Mouse (Mus musculus) heart, postnatal 14 days (tissue): Measurements from ENCODE around the gene Klf12. TPM values are rescaled to one million over a fixed set of nuclear protein-coding genes. Genes with fewer than 3 reads are reported as not detected.
"Not testable (repeated sequence)": the region's sequence is repeated elsewhere in the genome, so short reads cannot be mapped to it uniquely, and the experiment has no call there.

Source experiments
- DNase-seq, 2 experiments: peaks; one replicate each; pipeline ENCODE4 v3.0.0; 2021 to 2022
- intact Hi-C: fragments of 180-260 bp; cut with DNase I; formaldehyde crosslinking; loops from one replicate; pipeline ENCODE4 v1.15.1; 2025
- total RNA-seq, 2 experiments: library from RNA; stranded (reverse); gene quantifications; 2 replicates each; pipeline ENCODE4 v1.2.3; 2021

The Klf12 gene
- total RNA-seq, 2 experiments from 2014 or later: 14.9 to 16.7 TPM

DNA sequence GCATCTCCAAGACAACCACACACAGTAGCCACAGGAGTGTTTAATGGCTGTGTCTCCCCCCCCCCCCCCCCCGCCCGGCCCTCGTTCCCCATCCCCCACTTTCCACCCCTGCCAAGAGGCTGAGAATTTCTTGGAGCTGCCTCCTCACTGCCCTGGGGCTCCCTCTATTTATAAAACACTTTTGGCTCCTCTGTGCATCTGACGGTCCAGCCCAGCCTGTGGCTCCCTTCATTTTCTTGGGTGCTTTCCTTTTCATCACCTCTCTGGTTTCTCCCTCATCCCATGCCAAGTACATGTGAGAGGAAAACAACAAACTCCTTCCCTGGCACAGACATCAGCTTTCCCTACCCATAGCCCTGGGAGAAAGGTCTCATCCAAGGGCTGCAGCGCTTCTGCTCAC lies 373.6 kb downstream of the Klf12 start:
- DNase-seq: peak; percentile 8 to 23
- intact Hi-C loops: no loop called here

GRCm38 (mm10) chr14:99900902-99901301 lies 383.6 kb downstream of the Klf12 start:
- intact Hi-C loops: no loop called here
- DNase-seq: no peak

DNA sequence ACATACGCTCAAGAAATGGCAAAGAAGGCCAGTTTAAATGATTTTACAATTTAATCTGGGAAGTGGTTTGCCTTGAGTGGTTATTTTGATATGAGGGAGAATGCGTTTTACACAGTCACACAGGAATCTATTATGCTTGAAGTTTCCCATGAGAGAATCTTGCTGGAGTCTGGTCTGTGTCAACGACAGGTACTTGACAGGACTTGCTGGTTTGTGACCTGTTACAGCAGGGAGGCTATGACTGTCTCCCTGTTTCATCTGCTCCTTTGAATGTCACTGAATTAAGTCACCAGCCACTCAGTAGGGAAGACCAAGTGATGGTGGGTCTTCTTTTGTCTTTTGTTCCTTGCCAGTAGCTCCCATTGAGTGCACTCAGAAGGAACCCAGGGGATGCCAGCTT lies 385.6 kb downstream of the Klf12 start:
- intact Hi-C loops: loop anchor here (10.0 kb wide), 1 partner anchor 604 kb away; the partner anchor contains the start of gene Klf5
- DNase-seq: peak in 1 of 2 experiments; percentile 5

DNA sequence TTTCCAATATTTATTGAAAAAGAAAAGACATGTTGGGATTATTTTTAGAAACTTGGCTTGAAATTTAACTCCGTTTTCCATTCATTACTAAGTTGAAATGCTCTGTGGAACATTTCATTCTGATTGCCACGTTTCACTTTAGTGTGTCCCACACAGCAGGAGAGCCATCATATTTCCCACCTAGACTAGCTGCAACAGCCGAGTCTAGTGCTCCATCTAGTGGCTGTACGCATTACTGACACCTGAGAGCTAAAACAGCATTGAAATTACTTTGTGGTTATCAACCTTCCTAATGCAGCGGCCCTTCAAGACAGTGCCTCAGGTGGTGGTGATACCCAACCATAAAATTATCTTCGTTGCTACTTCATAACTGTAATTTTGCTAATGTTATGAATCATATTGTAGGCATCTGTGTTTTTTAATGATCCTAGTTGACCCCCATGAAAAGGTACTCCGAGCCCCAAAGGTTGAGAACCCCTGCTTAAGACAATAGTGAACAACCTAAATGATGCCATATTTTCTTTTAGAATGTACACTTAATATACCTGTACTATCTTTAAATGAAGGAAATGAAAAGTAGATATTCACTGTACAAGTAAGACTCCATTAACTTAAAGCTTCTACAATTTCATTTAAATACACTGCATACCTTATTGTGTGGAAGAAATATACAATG lies 389.6 kb downstream of the Klf12 start:
- DNase-seq: peak; percentile 57 to 76
- intact Hi-C loops: loop anchor here (1.0 to 10.0 kb wide), 3 partner anchors 53 to 753 kb away; partner anchors contain the start of gene Klf5

DNA sequence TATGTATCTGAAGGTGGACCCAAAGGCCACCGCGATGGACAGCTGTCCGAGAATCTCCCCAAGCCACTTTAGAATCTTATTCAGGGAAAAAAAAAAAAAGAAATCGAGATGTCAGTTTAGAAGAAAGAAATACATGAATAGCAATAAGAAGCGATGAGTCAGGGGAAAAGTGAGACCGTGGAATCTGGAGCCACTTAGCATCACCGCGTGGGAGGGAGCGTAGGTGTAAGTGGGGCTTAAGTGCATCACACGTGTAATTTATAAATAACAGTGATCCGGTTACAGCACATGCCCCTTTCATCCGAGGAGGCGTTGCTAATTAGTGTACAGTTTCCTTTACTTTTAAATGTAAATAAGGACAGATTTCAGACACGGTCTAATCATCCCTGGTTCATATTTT lies 390.4 kb downstream of the Klf12 start:
- no peak for DNase-seq
- intact Hi-C loops: loop anchor here (1.0 to 10.0 kb wide), 3 partner anchors 52 to 752 kb away; partner anchors contain the start of gene Klf5

DNA sequence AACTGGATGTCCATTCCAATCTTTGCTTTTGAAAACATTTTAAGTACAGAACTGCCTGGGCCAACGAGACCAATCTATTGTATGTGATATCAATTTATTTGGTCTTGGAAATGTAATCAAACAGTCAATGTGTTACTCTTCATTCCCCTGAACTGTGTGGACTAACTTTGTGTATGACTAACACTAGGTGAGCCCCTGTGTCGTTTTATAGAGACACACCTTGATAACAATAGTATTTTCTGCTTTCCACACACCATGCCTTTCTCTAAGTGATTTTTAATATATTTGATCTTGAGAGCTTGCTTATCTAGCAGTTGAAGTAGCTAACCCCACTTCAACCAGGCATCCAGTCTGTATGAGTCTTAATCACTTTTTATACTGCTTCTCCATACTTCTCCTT lies 398.0 kb downstream of the Klf12 start:
- intact Hi-C loops: no loop called here
- no peak for DNase-seq

- intact Hi-C loops: no loop called here
- DNase-seq: no peak
Observed at GRCm38 (mm10) chr14:99885562-99885961, 398.9 kb downstream of the Klf12 start.

GRCm38 (mm10) chr14:99885128-99885527 lies 399.4 kb downstream of the Klf12 start:
- no peak for DNase-seq
- intact Hi-C loops: no loop called here

DNA sequence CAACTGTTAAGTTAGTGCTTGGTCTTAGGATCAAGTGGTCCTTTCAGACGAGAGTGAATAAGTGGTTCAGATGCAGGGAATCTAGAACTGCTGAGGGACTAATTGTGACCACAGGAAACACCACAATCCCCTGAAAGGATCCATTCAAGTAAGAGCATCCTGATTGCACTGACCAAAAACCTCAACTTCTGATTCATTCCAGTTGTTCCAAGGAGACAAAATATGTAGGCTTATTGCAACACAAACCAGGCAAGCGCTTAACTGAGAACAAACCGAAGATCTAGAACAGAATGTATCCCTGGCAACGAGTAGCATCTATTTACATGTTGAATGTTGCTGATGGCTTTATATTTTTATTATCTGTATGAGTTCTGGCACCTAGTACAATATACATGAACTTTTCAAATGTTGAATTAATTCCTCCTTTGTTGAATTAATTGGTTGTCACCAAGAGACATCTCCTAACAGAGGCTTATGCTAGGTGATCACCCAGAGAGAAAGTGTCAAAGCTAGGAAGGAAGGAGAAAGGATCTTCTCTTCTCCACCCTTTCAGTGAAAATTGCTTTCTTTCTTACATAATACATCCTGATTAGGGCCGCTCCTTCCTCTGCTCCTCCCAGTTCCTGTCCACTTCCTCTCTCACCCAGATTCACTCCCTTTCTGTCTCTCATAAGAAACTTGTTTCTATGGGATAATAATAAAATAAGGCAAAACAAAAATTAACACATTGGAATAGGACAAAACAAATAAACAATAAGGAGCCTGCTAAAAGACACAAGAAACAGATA lies 407.5 kb downstream of the Klf12 start:
- no peak for DNase-seq
- intact Hi-C loops: no loop called here

- intact Hi-C loops: no loop called here
Observed at GRCm38 (mm10) chr14:99873725-99874124, 410.8 kb downstream of the Klf12 start.

DNA sequence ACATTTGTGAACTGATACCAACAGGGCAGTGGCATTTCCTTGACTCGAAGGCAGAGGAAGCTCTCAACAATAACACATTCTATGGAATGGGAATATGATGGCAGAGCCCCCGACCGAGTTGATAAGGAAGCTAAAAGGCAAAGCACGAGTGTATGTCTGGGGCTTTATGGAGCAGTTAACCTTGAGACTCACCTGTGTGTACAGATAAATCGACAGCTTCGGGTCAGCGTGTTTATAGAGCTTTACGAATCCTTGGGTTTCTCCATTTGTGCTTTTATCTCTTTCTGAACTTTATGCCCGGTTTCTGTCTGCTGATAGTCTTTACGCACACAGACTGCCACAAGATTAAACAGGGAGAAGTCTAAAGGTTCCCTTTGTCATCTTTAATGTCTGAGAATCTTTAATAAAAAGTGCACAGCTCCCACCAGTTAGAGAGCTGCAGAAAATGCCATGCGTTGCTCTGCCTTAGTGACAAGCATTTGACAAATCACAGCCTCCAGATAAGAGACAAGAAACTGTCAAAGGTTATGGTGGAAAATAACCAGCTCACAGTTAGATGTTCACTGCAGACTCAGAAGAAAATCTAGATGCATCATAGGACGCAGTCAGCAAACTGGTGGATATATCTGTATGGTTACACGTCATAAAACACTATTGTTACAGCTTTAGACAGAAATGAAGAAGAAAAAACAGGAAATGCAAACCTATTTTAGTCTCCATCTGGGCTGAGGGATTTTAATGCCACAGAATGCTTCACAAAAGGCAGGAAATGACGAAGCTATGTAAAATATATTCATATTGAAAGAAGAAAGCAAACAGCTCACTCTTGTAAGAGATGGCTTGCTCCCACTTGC lies 428.1 kb downstream of the Klf12 start:
- DNase-seq: no peak
- intact Hi-C loops: no loop called here

More at GRCm38 (mm10) chr14:99873725-99874124, 410.8 kb downstream of the Klf12 start:
- no peak for DNase-seq

GRCm38 (mm10) chr14:99854467-99854807 lies 430.0 kb downstream of the Klf12 start:
- intact Hi-C loops, DNase-seq: not testable (repeated sequence)

DNA sequence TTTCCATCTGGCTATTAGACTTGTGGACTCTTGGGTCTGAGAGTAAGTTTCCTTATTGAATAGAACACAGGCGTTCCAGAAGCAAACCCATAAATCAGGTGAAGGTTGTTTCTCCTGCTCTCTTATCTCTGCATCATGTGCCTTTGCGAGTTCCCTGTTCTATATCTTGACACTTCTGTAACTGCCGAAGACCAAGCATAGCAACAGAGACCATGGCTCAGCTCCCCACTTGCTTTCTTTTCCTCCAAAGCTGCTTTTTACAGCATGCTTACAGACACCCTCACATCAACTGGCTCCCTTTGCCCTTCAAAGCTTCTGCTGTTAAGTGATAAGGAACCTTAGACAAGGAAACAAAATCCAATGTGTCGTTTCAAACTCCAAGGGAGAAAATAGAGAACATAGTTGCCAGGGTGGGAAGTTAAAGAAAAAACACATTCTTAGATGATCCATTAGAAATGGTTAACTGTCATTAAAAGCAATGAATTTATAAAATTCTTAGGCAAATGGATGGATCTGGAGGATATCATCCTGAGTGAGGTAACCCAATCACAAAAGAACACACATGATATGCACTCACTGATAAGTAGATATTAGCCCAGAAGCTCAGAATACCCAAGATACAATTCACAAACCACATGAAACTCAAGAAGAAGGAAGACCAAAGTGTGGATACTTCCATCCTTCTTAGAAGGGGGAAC lies 430.6 kb downstream of the Klf12 start:
- intact Hi-C loops, DNase-seq: not testable (repeated sequence)

DNA sequence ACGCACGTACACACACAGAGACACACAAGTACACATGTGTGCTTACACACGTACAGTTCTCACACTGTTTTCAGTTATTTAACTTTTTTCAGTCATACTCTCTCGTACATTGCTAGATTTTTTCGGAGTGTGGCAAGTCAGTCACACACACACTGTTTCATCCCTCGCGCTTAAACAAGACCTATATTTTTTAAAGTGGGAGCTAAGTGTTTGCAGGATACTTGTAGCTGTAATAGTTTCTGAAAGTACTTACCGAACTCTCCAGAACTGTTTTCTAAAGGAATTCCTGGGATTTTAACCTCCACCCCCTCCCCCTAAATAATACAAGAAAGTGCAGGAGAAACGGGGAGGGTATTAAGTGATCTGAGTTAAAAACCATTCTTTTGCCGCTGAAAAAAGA lies 434.1 kb downstream of the Klf12 start:
- intact Hi-C loops: no loop called here
- DNase-seq: no peak

GRCm38 (mm10) chr14:99847502-99847901 lies 437.0 kb downstream of the Klf12 start:
- DNase-seq: no peak
- intact Hi-C loops: no loop called here

DNA sequence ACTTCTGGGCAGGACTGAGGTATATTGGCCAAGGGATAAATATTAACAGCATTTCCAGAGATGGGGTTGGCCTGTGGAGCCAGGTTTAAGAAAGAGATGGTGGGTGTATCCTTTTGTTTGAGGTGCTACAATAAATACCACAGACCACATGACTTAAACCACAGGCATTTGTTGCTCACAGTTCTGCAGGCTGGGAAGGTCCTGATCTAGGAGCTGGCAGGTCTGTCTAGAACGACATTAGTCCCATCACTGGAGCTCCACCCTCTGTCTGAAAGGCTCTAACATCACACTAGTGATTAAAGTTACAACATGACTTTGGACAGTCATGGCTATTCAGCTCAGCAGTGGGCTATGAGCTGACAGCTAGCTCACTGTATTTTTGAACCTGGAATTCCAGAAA lies 457.8 kb downstream of the Klf12 start:
- intact Hi-C loops: no loop called here

More for the DNA sequence above, 457.8 kb downstream of the Klf12 start:
- DNase-seq: no peak
